Mouse (Mus musculus): Measurements from ENCODE around the gene Uspl1. TPM values are rescaled to one million over a fixed set of nuclear protein-coding genes. Genes with fewer than 3 reads are reported as not detected.
A peak's percentile ranks its signal among the peaks of the same experiment; 100 is the strongest.
"Not testable (repeated sequence)": the region's sequence is repeated elsewhere in the genome, so short reads cannot be mapped to it uniquely, and the experiment has no call there.

Uspl1 gene
- 29.2 and 38.7 TPM in 2 replicates for polyA plus RNA-seq (2012; rRNA removed)

GRCm38 (mm10) chr5:149184104-149184843 lies at the start of gene Uspl1, which contains the start of gene Hmgb1:
TSS of gene Uspl1 (plus strand) at chr5:149184350.
TSS of gene Hmgb1 (minus strand) at chr5:149184489.
- TF ChIP-seq POLR2A (IDR thresholded peaks at IDR 0.05; ENCODE audit: borderline replicate concordance, extremely low read depth, insufficient read depth, insufficient read length, poor library complexity, severe bottlenecking) = peak; percentile 100
- TF ChIP-seq CTCF (IDR thresholded peaks at IDR 0.05; ENCODE audit: borderline replicate concordance, extremely low read depth, insufficient read depth, insufficient read length) = no peak
- DNase-seq (ENCODE audit: low read depth) = peak; percentile 100

- no peak for DNase-seq (ENCODE audit: low read depth)
- TF ChIP-seq CTCF (IDR thresholded peaks at IDR 0.05; ENCODE audit: borderline replicate concordance, extremely low read depth, insufficient read depth, insufficient read length) (no peak), POLR2A (IDR thresholded peaks at IDR 0.05; ENCODE audit: borderline replicate concordance, extremely low read depth, insufficient read depth, insufficient read length, poor library complexity, severe bottlenecking) (no peak)
Observed at GRCm38 (mm10) chr5:149134751-149135454, 49.2 kb upstream of the Uspl1 start.

- no peak for TF ChIP-seq CTCF (IDR thresholded peaks at IDR 0.05; ENCODE audit: borderline replicate concordance, extremely low read depth, insufficient read depth, insufficient read length)
- TF ChIP-seq POLR2A (IDR thresholded peaks at IDR 0.05; ENCODE audit: borderline replicate concordance, extremely low read depth, insufficient read depth, insufficient read length, poor library complexity, severe bottlenecking) = no peak
- no peak for DNase-seq (ENCODE audit: low read depth)
Observed at GRCm38 (mm10) chr5:149135455-149136354, 48.4 kb upstream of the Uspl1 start.

GRCm38 (mm10) chr5:149136933-149137365 lies 47.2 kb upstream of the Uspl1 start:
- no peak for DNase-seq (ENCODE audit: low read depth)
- TF ChIP-seq POLR2A (IDR thresholded peaks at IDR 0.05; ENCODE audit: borderline replicate concordance, extremely low read depth, insufficient read depth, insufficient read length, poor library complexity, severe bottlenecking) = no peak
- no peak for TF ChIP-seq CTCF (IDR thresholded peaks at IDR 0.05; ENCODE audit: borderline replicate concordance, extremely low read depth, insufficient read depth, insufficient read length)

GRCm38 (mm10) chr5:149137447-149137846 lies 46.7 kb upstream of the Uspl1 start:
- TF ChIP-seq POLR2A (IDR thresholded peaks at IDR 0.05; ENCODE audit: borderline replicate concordance, extremely low read depth, insufficient read depth, insufficient read length, poor library complexity, severe bottlenecking) (no peak), CTCF (IDR thresholded peaks at IDR 0.05; ENCODE audit: borderline replicate concordance, extremely low read depth, insufficient read depth, insufficient read length) (no peak)
- DNase-seq (ENCODE audit: low read depth) = no peak

GRCm38 (mm10) chr5:149138087-149138486 lies 46.1 kb upstream of the Uspl1 start:
- not testable (repeated sequence) for DNase-seq (ENCODE audit: low read depth)

- DNase-seq (ENCODE audit: low read depth) = no peak
- TF ChIP-seq POLR2A (IDR thresholded peaks at IDR 0.05; ENCODE audit: borderline replicate concordance, extremely low read depth, insufficient read depth, insufficient read length, poor library complexity, severe bottlenecking) = no peak
- no peak for TF ChIP-seq CTCF (IDR thresholded peaks at IDR 0.05; ENCODE audit: borderline replicate concordance, extremely low read depth, insufficient read depth, insufficient read length)
Observed at GRCm38 (mm10) chr5:149140336-149140735, 43.8 kb upstream of the Uspl1 start.

- not testable (repeated sequence) for DNase-seq (ENCODE audit: low read depth)
Observed at GRCm38 (mm10) chr5:149141155-149141554, 43.0 kb upstream of the Uspl1 start.

- TF ChIP-seq CTCF (IDR thresholded peaks at IDR 0.05; ENCODE audit: borderline replicate concordance, extremely low read depth, insufficient read depth, insufficient read length) (no peak), POLR2A (IDR thresholded peaks at IDR 0.05; ENCODE audit: borderline replicate concordance, extremely low read depth, insufficient read depth, insufficient read length, poor library complexity, severe bottlenecking) (no peak)
- DNase-seq (ENCODE audit: low read depth) = peak; percentile 49
Observed at GRCm38 (mm10) chr5:149143766-149144375, 40.3 kb upstream of the Uspl1 start.

GRCm38 (mm10) chr5:149146691-149147090 lies 37.5 kb upstream of the Uspl1 start:
- no peak for DNase-seq (ENCODE audit: low read depth)
- TF ChIP-seq POLR2A (IDR thresholded peaks at IDR 0.05; ENCODE audit: borderline replicate concordance, extremely low read depth, insufficient read depth, insufficient read length, poor library complexity, severe bottlenecking) (no peak), CTCF (IDR thresholded peaks at IDR 0.05; ENCODE audit: borderline replicate concordance, extremely low read depth, insufficient read depth, insufficient read length) (no peak)

- no peak for TF ChIP-seq CTCF (IDR thresholded peaks at IDR 0.05; ENCODE audit: borderline replicate concordance, extremely low read depth, insufficient read depth, insufficient read length)
- no peak for DNase-seq (ENCODE audit: low read depth)
Observed at GRCm38 (mm10) chr5:149147386-149148000, 36.7 kb upstream of the Uspl1 start.

All from brain, embryonic 14.5 days (tissue).